Mouse (Mus musculus): ENCODE measurements around the gene Plin5. TPM values are rescaled to one million over a fixed set of nuclear protein-coding genes. Genes with fewer than 3 reads are reported as not detected.

Plin5 gene
- polyA plus RNA-seq, 1 experiment: not detected

DNA sequence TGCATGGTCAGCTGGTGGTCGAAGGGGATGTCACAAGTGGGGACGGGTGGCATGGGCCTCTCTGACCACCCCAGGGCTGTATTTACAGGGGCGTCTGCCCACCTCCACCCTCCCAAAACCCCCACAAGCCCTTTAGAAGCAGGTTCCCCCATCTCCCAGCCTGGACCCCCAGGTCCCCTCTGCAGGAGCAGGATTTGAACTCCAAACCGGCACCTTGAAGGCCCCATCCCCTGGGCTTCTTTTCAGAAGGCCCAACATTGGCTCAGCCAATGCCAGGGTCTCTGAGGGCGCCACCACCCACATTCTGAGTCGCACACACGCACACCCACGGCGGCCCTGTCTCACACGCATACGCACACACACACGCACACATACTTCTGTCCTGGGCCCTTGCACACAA, 5.8 kb upstream of the Plin5 start:
- Histone ChIP-seq H3K4me1 (ENCODE audit: control insufficient read depth, insufficient read depth, low read length) (no peaks in the 10 kb centered on the region), H3K4me3 (ENCODE audit: insufficient read depth, low read length) (no peak overlapping the region), H3K27ac (ENCODE audit: insufficient read depth, low read length) (no peak overlapping the region)
- TF ChIP-seq CTCF (IDR thresholded peaks at IDR 0.05; ENCODE audit: borderline replicate concordance, insufficient read depth, low read length): no peak
- TF ChIP-seq POLR2A (IDR thresholded peaks at IDR 0.05; ENCODE audit: low read depth, low read length): no peak

DNA sequence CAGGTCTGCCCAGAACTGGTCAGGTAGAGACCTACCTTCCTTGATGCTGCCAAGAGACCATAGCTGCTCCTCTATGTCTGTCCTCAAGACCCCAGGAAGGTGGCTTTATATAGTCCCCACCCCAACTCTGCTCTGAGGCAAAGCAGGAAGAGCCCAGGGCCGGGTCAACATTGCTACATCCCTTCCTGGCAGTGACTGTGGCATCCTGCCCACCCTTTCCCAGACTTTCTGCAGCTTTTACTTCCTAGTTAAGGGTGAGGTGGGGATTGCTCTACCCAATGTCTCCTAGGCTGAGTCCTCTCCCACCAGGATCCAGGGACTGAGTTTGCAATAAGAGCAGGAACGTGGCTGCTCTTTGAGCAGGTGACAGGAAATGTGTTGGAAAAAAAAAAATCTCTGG, 4.4 kb upstream of the Plin5 start, which contains the start of gene Lrg1:
Gene Lrg1 (minus strand): TSS at position 176 of the 400 bp plus-strand sequence.
- Histone ChIP-seq H3K4me1 (ENCODE audit: control insufficient read depth, insufficient read depth, low read length) (no peaks in the 10 kb centered on the region), H3K4me3 (ENCODE audit: insufficient read depth, low read length) (no peak within 1 kb of the TSS), H3K27ac (ENCODE audit: insufficient read depth, low read length) (no peak within 1 kb of the TSS)
- TF ChIP-seq POLR2A (IDR thresholded peaks at IDR 0.05; ENCODE audit: low read depth, low read length): no peak
- no peak for TF ChIP-seq CTCF (IDR thresholded peaks at IDR 0.05; ENCODE audit: borderline replicate concordance, insufficient read depth, low read length)

DNA sequence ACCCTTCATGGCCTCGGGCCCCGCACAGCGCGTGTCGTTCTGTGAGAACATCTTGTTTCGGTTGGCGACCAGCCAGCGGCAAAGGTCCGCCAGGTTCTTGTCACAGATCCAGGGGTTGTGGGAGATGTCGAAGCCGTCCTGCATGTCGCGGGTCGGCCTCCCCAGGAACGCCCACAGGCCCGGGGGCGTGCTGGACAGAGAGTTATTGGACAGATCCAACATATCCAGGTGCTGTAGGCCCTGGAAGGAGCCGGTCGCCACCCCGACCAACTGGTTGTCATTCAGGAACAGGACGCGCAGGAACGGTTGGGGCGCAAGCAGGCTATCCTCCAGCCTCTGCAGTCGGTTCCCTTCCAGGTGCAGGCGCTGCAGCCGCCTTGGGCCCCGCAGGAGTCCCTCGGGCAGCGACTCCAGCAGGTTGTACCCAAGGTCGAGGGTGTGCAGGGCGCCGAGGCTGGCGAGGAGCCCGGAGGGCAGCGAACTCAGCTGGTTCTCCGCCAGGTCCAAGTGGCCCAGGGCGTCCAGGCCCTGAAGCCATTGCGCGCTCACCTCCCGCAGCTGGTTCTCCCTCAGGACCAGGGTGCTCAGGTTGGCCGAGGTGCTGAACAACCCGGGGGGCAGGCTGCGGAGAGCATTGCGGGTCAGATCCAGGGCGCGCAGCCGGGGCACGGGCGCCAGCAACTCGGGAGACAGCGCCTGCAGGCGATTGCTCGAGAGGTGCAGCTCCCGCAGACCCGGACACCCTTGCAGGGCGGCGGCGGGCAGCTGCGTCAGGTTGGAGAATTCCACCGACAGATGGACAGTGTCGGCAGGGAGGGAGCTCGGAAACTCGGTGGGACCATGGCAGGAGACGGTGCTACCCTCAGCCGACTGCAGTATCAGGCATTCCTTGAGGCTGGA, 2.8 kb upstream of the Plin5 start:
- no peak overlapping the region for H3K4me3 ChIP-seq (ENCODE audit: insufficient read depth, low read length)
- H3K4me1 ChIP-seq (ENCODE audit: control insufficient read depth, insufficient read depth, low read length): no peaks in the 10 kb centered on the region
- H3K27ac ChIP-seq (ENCODE audit: insufficient read depth, low read length): no peak overlapping the region
- TF ChIP-seq CTCF (IDR thresholded peaks at IDR 0.05; ENCODE audit: borderline replicate concordance, insufficient read depth, low read length) (no peak), POLR2A (IDR thresholded peaks at IDR 0.05; ENCODE audit: low read depth, low read length) (no peak)

DNA sequence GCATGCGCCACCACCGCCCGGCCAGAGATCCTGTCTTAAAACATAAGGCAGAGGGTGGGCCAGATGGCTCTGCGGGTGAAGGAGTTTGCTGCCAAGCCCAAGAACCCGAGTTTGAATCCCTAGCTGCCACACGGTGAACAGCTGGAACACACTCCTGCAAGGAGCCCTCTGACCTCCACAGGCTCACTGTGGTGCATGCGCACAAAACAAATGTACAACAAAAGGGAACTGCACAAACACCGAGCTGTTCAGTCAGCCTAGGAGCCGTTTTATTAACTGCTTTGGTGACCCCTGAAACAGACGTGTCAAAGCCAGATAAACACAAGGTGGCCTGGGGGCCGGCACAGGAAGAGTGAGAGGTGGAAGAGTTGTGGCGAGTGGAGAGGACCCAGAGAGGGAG, 2.0 kb upstream of the Plin5 start:
- TF ChIP-seq POLR2A (IDR thresholded peaks at IDR 0.05; ENCODE audit: low read depth, low read length) (no peak), CTCF (IDR thresholded peaks at IDR 0.05; ENCODE audit: borderline replicate concordance, insufficient read depth, low read length) (no peak)
- Histone ChIP-seq H3K4me1 (ENCODE audit: control insufficient read depth, insufficient read depth, low read length) (no peaks in the 10 kb centered on the region), H3K4me3 (ENCODE audit: insufficient read depth, low read length) (no peak overlapping the region), H3K27ac (ENCODE audit: insufficient read depth, low read length) (no peak overlapping the region)

DNA sequence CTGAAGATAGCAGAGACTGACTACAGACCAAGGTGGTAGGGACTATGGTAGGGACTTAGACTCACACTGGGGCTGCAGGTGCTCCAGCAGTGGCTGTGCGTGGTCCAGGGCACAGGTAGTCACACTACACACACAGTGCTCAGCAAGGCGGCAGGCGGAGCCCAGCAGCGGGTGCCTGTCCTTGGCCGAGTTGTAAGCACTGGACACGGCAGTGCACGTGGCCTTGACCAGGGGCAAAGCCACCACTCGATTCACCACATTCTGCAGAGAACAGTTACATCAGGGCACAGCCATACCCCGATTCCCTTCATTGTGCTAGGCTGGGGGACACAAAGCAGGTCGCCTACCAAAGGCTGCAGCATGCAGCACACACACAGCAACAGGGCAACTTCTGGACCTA, 1.2 kb downstream of the Plin5 start:
- Histone ChIP-seq H3K27ac (ENCODE audit: insufficient read depth, low read length) (no peak overlapping the region), H3K4me3 (ENCODE audit: insufficient read depth, low read length) (no peak overlapping the region), H3K4me1 (ENCODE audit: control insufficient read depth, insufficient read depth, low read length) (no peaks in the 10 kb centered on the region)
- no peak for TF ChIP-seq CTCF (IDR thresholded peaks at IDR 0.05; ENCODE audit: borderline replicate concordance, insufficient read depth, low read length)
- no peak for TF ChIP-seq POLR2A (IDR thresholded peaks at IDR 0.05; ENCODE audit: low read depth, low read length)

DNA sequence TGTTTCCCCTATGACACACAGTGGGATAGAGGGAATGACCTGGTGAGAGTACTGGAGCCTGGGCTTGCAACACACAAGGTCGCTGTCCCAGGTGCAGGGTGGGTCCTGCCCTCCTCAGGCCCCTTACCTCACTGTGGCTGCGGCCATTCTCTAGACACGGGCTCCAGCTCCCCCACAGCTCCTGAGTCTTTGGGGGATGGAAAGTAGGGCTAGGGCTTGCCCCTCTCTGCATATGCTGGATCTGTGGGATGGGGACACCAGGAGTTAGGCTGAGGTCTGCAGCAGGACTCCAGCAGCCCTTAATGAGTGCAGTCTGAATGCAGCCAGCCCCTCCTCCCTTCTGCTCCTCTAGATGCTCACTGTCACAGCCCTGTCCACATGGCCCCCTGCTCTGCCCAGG, 4.7 kb downstream of the Plin5 start:
- Histone ChIP-seq H3K27ac (ENCODE audit: insufficient read depth, low read length) (no peak overlapping the region), H3K4me1 (ENCODE audit: control insufficient read depth, insufficient read depth, low read length) (no peaks in the 10 kb centered on the region), H3K4me3 (ENCODE audit: insufficient read depth, low read length) (no peak overlapping the region)
- TF ChIP-seq CTCF (IDR thresholded peaks at IDR 0.05; ENCODE audit: borderline replicate concordance, insufficient read depth, low read length): no peak
- no peak for TF ChIP-seq POLR2A (IDR thresholded peaks at IDR 0.05; ENCODE audit: low read depth, low read length)

DNA sequence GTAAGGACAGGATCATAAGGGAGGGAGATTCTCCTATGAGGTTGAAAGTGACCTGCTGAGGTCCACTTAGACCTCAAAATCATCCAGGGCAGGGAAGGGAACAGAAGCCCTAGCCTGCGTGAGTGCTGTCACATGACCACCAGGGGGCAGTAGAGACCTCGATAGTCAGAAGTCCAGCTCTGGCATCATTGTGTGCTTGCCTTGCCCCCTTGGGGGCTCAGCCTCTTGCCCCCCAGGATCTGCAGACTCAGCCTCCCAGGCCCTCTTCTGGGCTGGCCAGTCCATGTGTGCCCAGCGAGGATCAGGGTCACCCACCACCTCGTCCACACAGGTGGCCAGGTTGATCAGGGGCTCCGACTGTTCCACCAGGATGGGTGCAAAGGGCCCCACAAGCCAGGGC, 5.5 kb downstream of the Plin5 start:
- Histone ChIP-seq H3K4me1 (ENCODE audit: control insufficient read depth, insufficient read depth, low read length) (no peaks in the 10 kb centered on the region), H3K27ac (ENCODE audit: insufficient read depth, low read length) (no peak overlapping the region), H3K4me3 (ENCODE audit: insufficient read depth, low read length) (no peak overlapping the region)
- peak; percentile 85 for TF ChIP-seq CTCF (IDR thresholded peaks at IDR 0.05; ENCODE audit: borderline replicate concordance, insufficient read depth, low read length)
- no peak for TF ChIP-seq POLR2A (IDR thresholded peaks at IDR 0.05; ENCODE audit: low read depth, low read length)

DNA sequence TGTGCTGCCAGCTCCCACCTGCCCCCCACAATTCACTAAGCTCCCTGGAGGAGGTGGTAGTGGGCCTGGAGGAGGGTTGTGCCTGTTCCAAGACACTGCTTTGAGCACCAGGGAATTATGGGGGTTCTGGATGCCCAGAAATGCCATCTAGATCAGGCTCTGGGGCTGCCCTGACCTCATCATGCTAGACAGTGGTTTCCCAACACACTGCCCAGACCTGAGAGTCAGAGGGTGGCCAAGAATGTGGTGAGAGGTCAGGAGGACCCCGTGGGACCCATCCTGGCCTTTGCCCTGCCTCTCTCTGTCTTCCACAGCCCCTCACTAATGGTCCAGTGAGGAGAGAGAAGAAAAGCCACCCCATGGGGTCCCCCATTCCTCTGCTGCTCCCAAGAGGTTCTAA, 6.4 kb downstream of the Plin5 start:
- H3K4me3 ChIP-seq (ENCODE audit: insufficient read depth, low read length): no peak overlapping the region
- no peaks in the 10 kb centered on the region for H3K4me1 ChIP-seq (ENCODE audit: control insufficient read depth, insufficient read depth, low read length)
- TF ChIP-seq POLR2A (IDR thresholded peaks at IDR 0.05; ENCODE audit: low read depth, low read length): no peak
- TF ChIP-seq CTCF (IDR thresholded peaks at IDR 0.05; ENCODE audit: borderline replicate concordance, insufficient read depth, low read length): no peak
- H3K27ac ChIP-seq (ENCODE audit: insufficient read depth, low read length): no peak overlapping the region

DNA sequence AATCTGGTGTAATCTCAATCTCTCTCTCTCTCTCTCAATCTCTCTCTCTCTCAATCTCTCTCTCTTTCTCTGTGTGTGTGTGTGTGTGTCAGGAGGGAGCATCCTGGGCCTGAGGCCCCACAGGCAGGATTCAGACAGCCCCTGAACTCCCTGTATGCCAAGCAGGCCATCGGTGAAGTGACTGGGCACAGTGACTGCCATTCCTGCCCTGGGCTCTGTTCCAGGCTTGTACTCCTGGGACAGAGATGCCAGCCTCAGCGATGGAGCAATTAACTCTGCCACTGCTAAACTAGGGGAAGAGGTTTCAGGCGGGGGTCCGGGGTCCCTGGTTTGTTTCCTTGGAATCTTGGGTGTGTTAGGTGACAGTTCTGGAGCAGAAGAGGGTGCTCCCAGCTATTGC, 6.8 kb downstream of the Plin5 start:
- no peak overlapping the region for H3K4me3 ChIP-seq (ENCODE audit: insufficient read depth, low read length)
- H3K4me1 ChIP-seq (ENCODE audit: control insufficient read depth, insufficient read depth, low read length): no peaks in the 10 kb centered on the region
- no peak overlapping the region for H3K27ac ChIP-seq (ENCODE audit: insufficient read depth, low read length)
- TF ChIP-seq CTCF (IDR thresholded peaks at IDR 0.05; ENCODE audit: borderline replicate concordance, insufficient read depth, low read length): no peak
- TF ChIP-seq POLR2A (IDR thresholded peaks at IDR 0.05; ENCODE audit: low read depth, low read length): no peak

DNA sequence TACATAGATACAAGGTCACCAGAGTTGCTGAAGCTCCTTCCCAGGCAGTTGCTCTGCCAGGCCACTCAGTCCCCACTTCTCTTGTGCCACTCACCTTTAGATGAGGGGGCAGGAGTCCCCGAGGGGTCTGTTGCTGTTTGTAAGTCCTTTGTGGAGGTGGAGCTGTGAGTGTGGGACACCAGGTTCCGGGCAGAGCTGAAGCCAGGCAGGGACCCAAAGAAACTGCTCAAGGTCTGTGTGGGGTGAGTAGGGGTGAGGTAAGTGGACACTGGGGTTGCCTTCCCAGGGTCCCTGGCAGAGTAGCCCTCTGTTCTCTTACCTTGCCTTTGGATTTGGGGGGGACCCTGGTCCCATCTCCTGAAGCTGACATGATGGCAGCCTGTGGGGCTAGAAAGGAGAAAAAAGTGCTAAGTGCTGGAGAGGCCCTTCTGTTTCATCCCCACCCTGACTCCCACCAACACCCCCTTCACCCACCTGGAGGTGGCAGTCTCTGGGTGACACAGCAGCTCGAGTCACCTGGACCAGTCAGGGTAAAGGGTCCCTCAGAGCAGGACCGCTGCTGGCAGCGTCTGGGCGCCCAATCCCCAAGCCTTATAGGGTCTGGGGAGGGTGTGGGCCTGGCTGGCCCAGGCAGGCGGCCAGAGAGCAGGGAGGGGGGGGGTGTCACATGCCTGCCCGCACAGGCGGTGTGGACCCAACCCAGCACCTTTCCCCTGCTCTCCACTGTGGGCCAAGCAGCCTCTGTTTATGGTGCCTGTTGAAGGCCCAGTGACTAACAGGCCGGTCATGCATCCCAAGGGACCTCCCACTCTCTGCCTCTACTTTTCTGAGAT, 8.0 kb downstream of the Plin5 start, which contains the start of gene Plin4:
Gene Plin4 (minus strand): TSS at position 585 of the 833 bp plus-strand sequence.
- Histone ChIP-seq H3K4me3 (ENCODE audit: insufficient read depth, low read length) (no peak within 1 kb of the TSS), H3K4me1 (ENCODE audit: control insufficient read depth, insufficient read depth, low read length) (no peaks in the 10 kb centered on the region), H3K27ac (ENCODE audit: insufficient read depth, low read length) (no peak within 1 kb of the TSS)
- TF ChIP-seq CTCF (IDR thresholded peaks at IDR 0.05; ENCODE audit: borderline replicate concordance, insufficient read depth, low read length) (no peak), POLR2A (IDR thresholded peaks at IDR 0.05; ENCODE audit: low read depth, low read length) (no peak)

All from embryonic fibroblast, embryonic 13.5 days (primary cell).